In genomic region chr9:7167339-7167998, GRCm38 (mm10) we compare ENCODE assay signal across 13 mouse cellular contexts.
"Had no signal": no experiment of that assay in that cellular context is flagged by ENCODE, and none has a peak within 500 bp of the region (broad histone marks: within the 10 kb centered on the region; RNA-seq: fewer than 3 reads in every experiment).

No protein-coding gene starts in this region.

- H3K9ac ChIP-seq: limb, embryonic 13.5 days; midbrain, embryonic 15.5 days; neural tube, embryonic 12.5 days had no signal

- ATAC-seq: inflammation-experienced regulatory T-cells, adult 6 months; intestine, postnatal 0 days; midbrain, embryonic 15.5 days had no signal

- H3K4me1 ChIP-seq: limb, embryonic 13.5 days; midbrain, embryonic 15.5 days; neural tube, embryonic 12.5 days had no signal

- H3K27me3 ChIP-seq: limb, embryonic 13.5 days; midbrain, embryonic 15.5 days; neural tube, embryonic 12.5 days had no signal

- H3K27ac ChIP-seq: kidney, postnatal 0 days; limb, embryonic 13.5 days; midbrain, embryonic 15.5 days; neural tube, embryonic 12.5 days had no signal

- DNase-seq: kidney, adult 9 months; lung, adult 18-20 months; right cerebral cortex, postnatal 4 days; spleen, adult 18-20 months; thymus, adult 18-20 months; thymus, postnatal 25 days had no signal

- H3K4me2 ChIP-seq: limb, embryonic 13.5 days; midbrain, embryonic 11.5 days; midbrain, embryonic 15.5 days; neural tube, embryonic 12.5 days had no signal

- H3K9me3 ChIP-seq: limb, embryonic 13.5 days; midbrain, embryonic 15.5 days; neural tube, embryonic 12.5 days had no signal

- H3K4me3 ChIP-seq: limb, embryonic 13.5 days; midbrain, embryonic 15.5 days; neural tube, embryonic 12.5 days had no signal
